Mouse (Mus musculus) cortical plate, adult 2 months (tissue): ENCODE results near the gene Asb6.

ENCODE experiments used
- CTCF ChIP-seq: fragments of 200-500 bp; IDR thresholded peaks from 2 replicates; pipeline ENCODE4 v1.5.1; 2011; ENCODE audit warnings: mild to moderate bottlenecking, control low read depth, low read length; ENCODE audit not compliant: insufficient read depth; ENCODE audit errors: extremely low read depth
- POLR2A ChIP-seq: fragments of 200-500 bp; IDR thresholded peaks from 2 replicates; pipeline ENCODE4 v1.6.1; 2011; ENCODE audit warnings: mild to moderate bottlenecking, low read length, control low read depth; ENCODE audit not compliant: insufficient read depth; ENCODE audit errors: extremely low read depth

DNA sequence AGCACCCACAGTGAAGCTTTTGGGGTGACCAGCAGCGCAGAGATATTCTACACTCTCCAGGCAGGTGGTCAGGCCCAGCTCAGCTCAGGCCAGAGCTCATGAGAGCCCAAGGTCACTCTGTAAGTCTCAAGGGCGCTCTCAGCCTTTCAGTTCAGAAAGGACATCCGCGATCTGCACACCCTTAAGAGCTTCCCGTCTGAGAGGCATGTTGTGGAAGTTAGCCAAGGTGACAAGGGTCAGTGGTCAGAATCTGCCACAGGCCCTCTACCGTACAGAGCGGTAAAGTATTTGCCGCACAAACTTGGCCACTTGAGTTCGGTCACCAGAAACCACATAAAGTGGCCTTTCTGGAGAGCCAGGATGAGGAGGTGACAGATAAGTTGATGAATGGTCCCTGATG is 33.4 kb upstream of the Asb6 start:
- no peak for TF ChIP-seq POLR2A
- TF ChIP-seq CTCF: no peak
